Mouse (Mus musculus) cortical plate, adult 2 months (tissue): ENCODE results near the gene Iqcj. TPM values are rescaled to one million over a fixed set of nuclear protein-coding genes. Genes with fewer than 3 reads are reported as not detected.

ENCODE experiments used
- H3K27ac ChIP-seq: fragments of 200-500 bp; 2 replicates; pipeline ENCODE4 v1.5.1; 2012; ENCODE audit warnings: low read length, control low read depth, inconsistent platforms; ENCODE audit not compliant: insufficient read depth
- H3K4me1 ChIP-seq: fragments of 200-500 bp; 2 replicates; pipeline ENCODE4 v1.6.1; 2011; ENCODE audit warnings: low read length; ENCODE audit not compliant: control insufficient read depth, insufficient read depth
- H3K4me3 ChIP-seq: fragments of 200-500 bp; 2 replicates; pipeline ENCODE4 v1.5.1; 2011; ENCODE audit warnings: mild to moderate bottlenecking, low read length, control low read depth; ENCODE audit not compliant: insufficient read depth
- CTCF ChIP-seq: fragments of 200-500 bp; IDR thresholded peaks from 2 replicates; pipeline ENCODE4 v1.5.1; 2011; ENCODE audit warnings: mild to moderate bottlenecking, control low read depth, low read length; ENCODE audit not compliant: insufficient read depth; ENCODE audit errors: extremely low read depth
- POLR2A ChIP-seq: fragments of 200-500 bp; IDR thresholded peaks from 2 replicates; pipeline ENCODE4 v1.6.1; 2011; ENCODE audit warnings: mild to moderate bottlenecking, low read length, control low read depth; ENCODE audit not compliant: insufficient read depth; ENCODE audit errors: extremely low read depth
- polyA plus RNA-seq: library from polyadenylated mRNA; depleted of rRNA; stranded (reverse); fragments of >200 nt; gene quantifications from 2 replicates; pipeline ENCODE4 v1.2.3, GENCODE M21; 2012; rRNA removed

Gene Iqcj
- polyA plus RNA-seq = 0.44 and 0.98 TPM in 2 replicates

- H3K4me1 ChIP-seq = no peaks in the 10 kb centered on the region; the same call in 1 of the 2 replicates
- peak within 1 kb of the TSS; percentile 52 for H3K4me3 ChIP-seq
- TF ChIP-seq POLR2A (no peak), CTCF (no peak)
- no peak within 1 kb of the TSS for H3K27ac ChIP-seq
These were observed at the start of gene Iqcj, which contains the start of gene Iqschfp for GRCm38 (mm10) chr3:67892026-67892705. Iqcj (plus strand) TSS chr3:67892220. Iqschfp (plus strand) TSS chr3:67892232.

- TF ChIP-seq POLR2A (no peak), CTCF (no peak)
These were observed 39.6 kb upstream of the Iqcj start for GRCm38 (mm10) chr3:67852397-67852796.

GRCm38 (mm10) chr3:67861524-67861923 is 30.5 kb upstream of the Iqcj start:
- Histone ChIP-seq H3K27ac (no peak overlapping the region), H3K4me3 (no peak overlapping the region), H3K4me1 (no peaks in the 10 kb centered on the region)
- no peak for TF ChIP-seq CTCF
- no peak for TF ChIP-seq POLR2A

More at GRCm38 (mm10) chr3:67852397-67852796, 39.6 kb upstream of the Iqcj start:
- Histone ChIP-seq H3K4me3 (no peak overlapping the region), H3K4me1 (no peaks in the 10 kb centered on the region), H3K27ac (no peak overlapping the region)

- H3K4me3 ChIP-seq = no peak overlapping the region
- H3K4me1 ChIP-seq = no peaks in the 10 kb centered on the region
- no peak overlapping the region for H3K27ac ChIP-seq
- TF ChIP-seq CTCF = no peak
- no peak for TF ChIP-seq POLR2A
These were observed 24.5 kb upstream of the Iqcj start for GRCm38 (mm10) chr3:67867420-67868065.

GRCm38 (mm10) chr3:67869424-67869823 is 22.6 kb upstream of the Iqcj start:
- no peak overlapping the region for H3K27ac ChIP-seq
- no peaks in the 10 kb centered on the region for H3K4me1 ChIP-seq
- TF ChIP-seq CTCF = no peak
- no peak for TF ChIP-seq POLR2A
- H3K4me3 ChIP-seq = no peak overlapping the region

- H3K27ac ChIP-seq = no peak overlapping the region
- H3K4me1 ChIP-seq = no peaks in the 10 kb centered on the region
- no peak for TF ChIP-seq CTCF
- no peak for TF ChIP-seq POLR2A
- H3K4me3 ChIP-seq = no peak overlapping the region
These were observed 14.8 kb upstream of the Iqcj start for GRCm38 (mm10) chr3:67877253-67877652.

GRCm38 (mm10) chr3:67884335-67884734 is 7.7 kb upstream of the Iqcj start:
- TF ChIP-seq CTCF (no peak), POLR2A (no peak)
- Histone ChIP-seq H3K4me3 (no peak overlapping the region), H3K4me1 (no peaks in the 10 kb centered on the region), H3K27ac (no peak overlapping the region)

- Histone ChIP-seq H3K27ac (no peak overlapping the region), H3K4me3 (no peak overlapping the region), H3K4me1 (no peaks in the 10 kb centered on the region; the same call in 1 of the 2 replicates)
- TF ChIP-seq CTCF (no peak), POLR2A (no peak)
These were observed 5.8 kb upstream of the Iqcj start for GRCm38 (mm10) chr3:67886176-67886575.

GRCm38 (mm10) chr3:67887251-67887650 is 4.8 kb upstream of the Iqcj start:
- TF ChIP-seq CTCF (no peak), POLR2A (no peak)
- Histone ChIP-seq H3K4me1 (no peaks in the 10 kb centered on the region; the same call in 1 of the 2 replicates), H3K27ac (no peak overlapping the region), H3K4me3 (no peak overlapping the region)

- H3K27ac ChIP-seq = no peak overlapping the region
- no peak for TF ChIP-seq POLR2A
- no peak for TF ChIP-seq CTCF
- H3K4me1 ChIP-seq = no peaks in the 10 kb centered on the region; the same call in 1 of the 2 replicates
- peak overlapping the region; percentile 52 for H3K4me3 ChIP-seq
These were observed 748 bp downstream of the Iqcj start for GRCm38 (mm10) chr3:67892768-67893167.

GRCm38 (mm10) chr3:67902517-67902916 is 10.5 kb downstream of the Iqcj start:
- no peak for TF ChIP-seq POLR2A
- no peak for TF ChIP-seq CTCF
- Histone ChIP-seq H3K4me3 (no peak overlapping the region), H3K4me1 (no peaks in the 10 kb centered on the region), H3K27ac (no peak overlapping the region)
